Mouse (Mus musculus): Measurements from ENCODE around the gene Cyb5d1. TPM values are rescaled to one million over a fixed set of nuclear protein-coding genes. Genes with fewer than 3 reads are reported as not detected.

The Cyb5d1 gene
- polyA plus RNA-seq, 1 experiment from 2014 or later: 42.6 TPM

- no peak overlapping the region for H3K9ac ChIP-seq (replicated peaks)
- 90% methylated on average over 16 of the region's 16 CpGs for WGBS
- no peaks in the 10 kb centered on the region for H3K27me3 ChIP-seq
- no peak for ATAC-seq (ENCODE audit: insufficient number of reproducible peaks, insufficient read depth, low FRiP score, low TSS enrichment, low read depth)
- H3K36me3 ChIP-seq: peaks cover 60% of the 10 kb centered on the region
- no peak overlapping the region for H3K27ac ChIP-seq
- no peak overlapping the region for H3K4me2 ChIP-seq
- peaks cover 23% of the 10 kb centered on the region for H3K4me1 ChIP-seq (replicated peaks)
- H3K9me3 ChIP-seq: peaks cover 6% of the 10 kb centered on the region; the same call in 1 of the 2 replicates
- H3K4me3 ChIP-seq (replicated peaks): no peak overlapping the region
Observed at GRCm38 (mm10) chr11:69373223-69373965, 22.0 kb downstream of the Cyb5d1 start.

- Histone ChIP-seq H3K4me2 (no peak overlapping the region), H3K4me1 (replicated peaks) (peaks cover 27% of the 10 kb centered on the region), H3K36me3 (peaks cover 55% of the 10 kb centered on the region), H3K9ac (replicated peaks) (no peak overlapping the region), H3K9me3 (peaks cover 6% of the 10 kb centered on the region; the same call in 1 of the 2 replicates), H3K27me3 (no peaks in the 10 kb centered on the region), H3K4me3 (replicated peaks) (no peak overlapping the region), H3K27ac (peak overlapping the region; percentile 41; the same call in 1 of the 2 replicates)
- no peak for ATAC-seq (ENCODE audit: insufficient number of reproducible peaks, insufficient read depth, low FRiP score, low TSS enrichment, low read depth)
- 64% methylated on average over 3 of the region's 3 CpGs for WGBS
Observed at GRCm38 (mm10) chr11:69372780-69373170, 22.7 kb downstream of the Cyb5d1 start.

DNA sequence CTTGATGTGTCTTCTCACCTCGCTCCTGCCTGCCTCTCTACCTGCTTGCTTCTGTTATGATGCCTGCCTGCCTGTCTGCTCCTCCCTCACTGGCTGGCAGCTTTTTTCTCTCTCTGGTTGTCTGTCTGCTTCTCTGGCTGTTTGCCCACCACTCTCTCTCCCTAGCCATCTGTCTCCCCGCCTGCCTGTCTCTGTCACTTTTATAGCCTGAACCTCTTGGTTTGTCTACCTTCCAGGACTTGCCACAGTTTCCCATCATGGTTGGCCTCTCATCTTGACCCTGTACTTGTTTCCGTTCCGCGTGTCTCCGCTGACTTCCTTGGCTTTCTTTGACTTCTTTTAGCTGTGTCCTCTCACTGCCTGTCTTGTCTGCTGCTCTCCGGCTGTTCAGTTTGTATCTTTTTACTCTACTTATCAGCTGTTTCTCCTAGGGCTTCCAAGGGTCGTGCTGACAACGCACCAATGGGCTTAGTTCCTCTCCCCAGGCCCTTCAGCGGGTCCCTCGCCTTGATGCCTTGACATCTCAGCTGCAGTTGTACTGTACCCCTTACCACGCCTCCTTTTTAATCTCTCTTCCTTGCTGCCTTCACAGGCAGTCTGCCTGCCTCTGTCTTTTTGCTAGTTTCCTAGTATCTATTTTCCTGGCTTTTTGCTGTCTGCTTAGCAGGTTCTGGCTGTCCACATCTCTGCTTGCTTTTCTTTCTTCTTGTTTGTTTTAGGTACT is 23.2 kb downstream of the Cyb5d1 start:
- Histone ChIP-seq H3K27me3 (no peaks in the 10 kb centered on the region), H3K36me3 (peaks cover 49% of the 10 kb centered on the region), H3K4me3 (replicated peaks) (0 out of 2 replicates have a peak overlapping the region, but pooled peaks have one; percentile 6), H3K9ac (replicated peaks) (peak overlapping the region; percentile 40), H3K4me1 (replicated peaks) (peaks cover 29% of the 10 kb centered on the region), H3K4me2 (peak overlapping the region; percentile 39; the same call in 1 of the 2 replicates), H3K27ac (peak overlapping the region; percentile 41; the same call in 1 of the 2 replicates), H3K9me3 (peaks cover 6% of the 10 kb centered on the region; the same call in 1 of the 2 replicates)
- no peak for ATAC-seq (ENCODE audit: insufficient number of reproducible peaks, insufficient read depth, low FRiP score, low TSS enrichment, low read depth)
- WGBS: 63% methylated on average over 12 of the region's 12 CpGs

- 48% methylated on average over 12 of the region's 12 CpGs for WGBS
- H3K9me3 ChIP-seq: peaks cover 6% of the 10 kb centered on the region; the same call in 1 of the 2 replicates
- peak overlapping the region; percentile 40 for H3K9ac ChIP-seq (replicated peaks)
- peaks cover 29% of the 10 kb centered on the region for H3K4me1 ChIP-seq (replicated peaks)
- H3K4me3 ChIP-seq (replicated peaks): peak overlapping the region; percentile 6; the same call in 1 of the 2 replicates
- peak overlapping the region; percentile 39 for H3K4me2 ChIP-seq
- H3K27me3 ChIP-seq: no peaks in the 10 kb centered on the region
- H3K36me3 ChIP-seq: peaks cover 43% of the 10 kb centered on the region
- ATAC-seq (ENCODE audit: insufficient number of reproducible peaks, insufficient read depth, low FRiP score, low TSS enrichment, low read depth): no peak
- peak overlapping the region; percentile 76; the same call in 1 of the 2 replicates for H3K27ac ChIP-seq
Observed at GRCm38 (mm10) chr11:69371601-69372000, 23.8 kb downstream of the Cyb5d1 start.

DNA sequence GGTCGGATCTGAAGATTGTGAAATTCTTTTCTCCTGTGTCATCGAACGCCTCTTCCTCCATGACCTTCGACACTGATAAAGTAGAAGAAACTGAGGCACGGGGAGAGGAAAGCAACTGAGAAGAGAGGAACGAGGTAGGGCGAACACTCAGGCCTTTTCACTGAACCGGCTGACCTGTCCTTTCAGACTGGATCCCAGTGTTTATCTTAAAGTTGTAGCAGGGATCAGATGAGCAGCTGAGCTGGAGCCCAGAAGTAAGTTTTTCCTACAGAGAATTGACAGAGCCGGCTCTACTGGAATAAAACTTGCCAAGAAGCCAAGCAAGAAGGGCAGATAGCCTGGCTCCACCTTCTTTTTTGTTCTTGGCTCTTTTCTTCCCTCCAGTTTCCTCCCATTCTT is 24.6 kb downstream of the Cyb5d1 start:
- peaks cover 33% of the 10 kb centered on the region for H3K4me1 ChIP-seq (replicated peaks)
- peak overlapping the region; percentile 76 for H3K27ac ChIP-seq
- 25% methylated on average over 9 of the region's 9 CpGs for WGBS
- 0 out of 2 replicates have a peak overlapping the region, but pooled peaks have one; percentile 8 for H3K4me3 ChIP-seq (replicated peaks)
- no peak for ATAC-seq (ENCODE audit: insufficient number of reproducible peaks, insufficient read depth, low FRiP score, low TSS enrichment, low read depth)
- peaks cover 37% of the 10 kb centered on the region for H3K36me3 ChIP-seq
- peak overlapping the region; percentile 39 for H3K4me2 ChIP-seq
- H3K9ac ChIP-seq (replicated peaks): no peak overlapping the region
- no peaks in the 10 kb centered on the region for H3K27me3 ChIP-seq
- peaks cover 6% of the 10 kb centered on the region; the same call in 1 of the 2 replicates for H3K9me3 ChIP-seq

GRCm38 (mm10) chr11:69369990-69370816 is 25.2 kb downstream of the Cyb5d1 start:
- peaks cover 33% of the 10 kb centered on the region for H3K36me3 ChIP-seq
- WGBS: 36% methylated on average over 2 of the region's 2 CpGs
- ATAC-seq (ENCODE audit: insufficient number of reproducible peaks, insufficient read depth, low FRiP score, low TSS enrichment, low read depth): no peak
- peak overlapping the region; percentile 100 for H3K27ac ChIP-seq
- peaks cover 40% of the 10 kb centered on the region for H3K4me1 ChIP-seq (replicated peaks)
- H3K4me2 ChIP-seq: peak overlapping the region; percentile 97
- no peaks in the 10 kb centered on the region for H3K27me3 ChIP-seq
- peaks cover 6% of the 10 kb centered on the region; the same call in 1 of the 2 replicates for H3K9me3 ChIP-seq
- H3K9ac ChIP-seq (replicated peaks): peak overlapping the region; percentile 100
- peak overlapping the region; percentile 95 for H3K4me3 ChIP-seq (replicated peaks)

- Histone ChIP-seq H3K4me1 (replicated peaks) (peaks cover 48% of the 10 kb centered on the region), H3K4me3 (replicated peaks) (peak within 1 kb of the TSS; percentile 95), H3K9ac (replicated peaks) (peak within 1 kb of the TSS; percentile 100), H3K27me3 (no peaks in the 10 kb centered on the region), H3K4me2 (peak within 1 kb of the TSS; percentile 97), H3K9me3 (peaks cover 6% of the 10 kb centered on the region; the same call in 1 of the 2 replicates), H3K36me3 (peaks cover 31% of the 10 kb centered on the region), H3K27ac (peak within 1 kb of the TSS; percentile 100)
- ATAC-seq (ENCODE audit: insufficient number of reproducible peaks, insufficient read depth, low FRiP score, low TSS enrichment, low read depth): no peak
- 5% methylated on average over 9 of the region's 34 CpGs for WGBS
Observed at GRCm38 (mm10) chr11:69369215-69369989, 26.0 kb downstream of the Cyb5d1 start, which contains the start of gene Chd3. TSS of gene Chd3 (minus strand) at chr11:69369406.

DNA sequence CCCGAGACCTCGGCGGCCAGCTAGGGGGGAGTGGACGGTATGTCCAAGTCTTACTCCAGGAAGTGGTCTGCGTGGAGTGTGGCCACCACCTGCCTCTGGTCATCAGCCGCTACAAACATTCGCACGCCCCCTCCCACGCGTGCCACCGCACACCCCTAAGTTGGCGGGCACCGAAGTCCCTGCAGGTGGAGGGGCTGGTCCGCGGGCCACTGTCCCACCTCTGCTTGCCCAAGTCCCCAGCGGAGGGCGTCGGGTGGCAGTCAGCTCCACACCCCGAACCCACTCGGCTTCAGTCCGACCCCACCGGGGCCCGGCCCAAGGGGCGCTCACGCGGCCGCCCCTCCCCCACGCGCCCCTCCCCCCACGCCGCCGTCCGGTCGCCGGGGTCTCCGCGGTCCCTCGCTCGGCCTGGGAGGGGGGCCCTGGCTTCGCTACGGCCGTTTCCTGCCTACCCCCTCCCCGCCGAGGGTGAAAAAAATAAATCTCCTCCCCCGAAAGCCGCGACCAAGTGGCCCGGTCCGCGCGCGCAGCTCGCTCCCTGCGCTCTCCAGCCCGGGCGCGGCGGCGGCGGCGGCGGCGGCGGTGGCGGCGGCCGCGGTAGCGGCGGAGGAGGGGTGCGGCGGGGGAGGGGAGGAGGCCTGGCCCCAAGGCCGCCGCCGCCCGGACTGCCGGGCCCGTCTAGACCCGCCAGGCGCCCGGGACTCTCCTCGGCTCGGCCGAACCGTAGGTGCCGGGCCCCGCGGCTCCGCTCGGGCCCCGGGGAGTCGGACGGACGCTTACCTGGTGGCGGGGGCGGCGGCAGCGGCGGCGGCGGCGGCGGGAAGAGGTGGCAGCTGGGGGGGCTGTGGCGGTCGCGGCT is 26.8 kb downstream of the Cyb5d1 start:
- WGBS: under 1% methylated on average over 63 of the region's 106 CpGs
- H3K4me3 ChIP-seq (replicated peaks): peak overlapping the region; percentile 95
- H3K9me3 ChIP-seq: peaks cover 6% of the 10 kb centered on the region; the same call in 1 of the 2 replicates
- H3K4me2 ChIP-seq: peak overlapping the region; percentile 97
- H3K9ac ChIP-seq (replicated peaks): peak overlapping the region; percentile 100
- H3K27me3 ChIP-seq: no peaks in the 10 kb centered on the region
- peaks cover 52% of the 10 kb centered on the region for H3K4me1 ChIP-seq (replicated peaks)
- peak overlapping the region; percentile 100 for H3K27ac ChIP-seq
- no peak for ATAC-seq (ENCODE audit: insufficient number of reproducible peaks, insufficient read depth, low FRiP score, low TSS enrichment, low read depth)
- H3K36me3 ChIP-seq: peaks cover 32% of the 10 kb centered on the region

GRCm38 (mm10) chr11:69367616-69368355 is 27.6 kb downstream of the Cyb5d1 start:
- Histone ChIP-seq H3K27me3 (no peaks in the 10 kb centered on the region), H3K27ac (peak overlapping the region; percentile 100), H3K4me2 (peak overlapping the region; percentile 97), H3K9ac (replicated peaks) (peak overlapping the region; percentile 100), H3K4me1 (replicated peaks) (peaks cover 55% of the 10 kb centered on the region), H3K4me3 (replicated peaks) (peak overlapping the region; percentile 95), H3K36me3 (peaks cover 32% of the 10 kb centered on the region), H3K9me3 (peaks cover 5% of the 10 kb centered on the region; the same call in 1 of the 2 replicates)
- under 1% methylated on average over 22 of the region's 22 CpGs for WGBS
- ATAC-seq (ENCODE audit: insufficient number of reproducible peaks, insufficient read depth, low FRiP score, low TSS enrichment, low read depth): no peak; the same call in 1 of the 2 replicates

Measured in limb, embryonic 12.5 days (tissue).